Mouse (Mus musculus): ENCODE measurements around the gene St6galnac3.

Gene St6galnac3

GRCm38 (mm10) chr3:153513501-153514060 is 211.4 kb downstream of the St6galnac3 start:
- no peak for DNase-seq (ENCODE audit: low spot score in 2 of 2)

GRCm38 (mm10) chr3:153512545-153512944 is 212.4 kb downstream of the St6galnac3 start:
- DNase-seq (ENCODE audit: low spot score in 2 of 2), result no peak

- DNase-seq (ENCODE audit: low spot score in 2 of 2), result no peak
Observed at GRCm38 (mm10) chr3:153511151-153511580, 213.8 kb downstream of the St6galnac3 start.

GRCm38 (mm10) chr3:153510048-153510630 is 214.8 kb downstream of the St6galnac3 start:
- DNase-seq (ENCODE audit: low spot score in 2 of 2), result no peak

GRCm38 (mm10) chr3:153509643-153510042 is 215.3 kb downstream of the St6galnac3 start:
- no peak for DNase-seq (ENCODE audit: low spot score in 2 of 2)

GRCm38 (mm10) chr3:153509029-153509428 is 215.9 kb downstream of the St6galnac3 start:
- no peak for DNase-seq (ENCODE audit: low spot score in 2 of 2)

GRCm38 (mm10) chr3:153508592-153508991 is 216.4 kb downstream of the St6galnac3 start:
- no peak for DNase-seq (ENCODE audit: low spot score in 2 of 2)

GRCm38 (mm10) chr3:153507599-153507998 is 217.4 kb downstream of the St6galnac3 start:
- DNase-seq (ENCODE audit: low spot score in 2 of 2), result no peak

GRCm38 (mm10) chr3:153502488-153502887 is 222.5 kb downstream of the St6galnac3 start:
- no peak for DNase-seq (ENCODE audit: low spot score in 2 of 2)

- DNase-seq (ENCODE audit: low spot score in 2 of 2), result peak; percentile 46 to 71
Observed at GRCm38 (mm10) chr3:153501333-153501877, 223.6 kb downstream of the St6galnac3 start.

- DNase-seq (ENCODE audit: low spot score in 2 of 2), result no peak
Observed at GRCm38 (mm10) chr3:153492986-153493385, 232.0 kb downstream of the St6galnac3 start.

GRCm38 (mm10) chr3:153489718-153490117 is 235.3 kb downstream of the St6galnac3 start:
- no peak for DNase-seq (ENCODE audit: low spot score in 2 of 2)

GRCm38 (mm10) chr3:153488931-153489330 is 236.0 kb downstream of the St6galnac3 start:
- no peak for DNase-seq (ENCODE audit: low spot score in 2 of 2)

GRCm38 (mm10) chr3:153485176-153485575 is 239.8 kb downstream of the St6galnac3 start:
- DNase-seq (ENCODE audit: low spot score in 2 of 2), result no peak

GRCm38 (mm10) chr3:153484701-153485100 is 240.3 kb downstream of the St6galnac3 start:
- peak; percentile 46 to 78 for DNase-seq (ENCODE audit: low spot score in 2 of 2)

GRCm38 (mm10) chr3:153483691-153484090 is 241.3 kb downstream of the St6galnac3 start:
- no peak for DNase-seq (ENCODE audit: low spot score in 2 of 2)

GRCm38 (mm10) chr3:153482098-153482497 is 242.9 kb downstream of the St6galnac3 start:
- DNase-seq (ENCODE audit: low spot score in 2 of 2), result peak; percentile 45 to 51

GRCm38 (mm10) chr3:153481012-153481411 is 244.0 kb downstream of the St6galnac3 start:
- no peak for DNase-seq (ENCODE audit: low spot score in 2 of 2)

GRCm38 (mm10) chr3:153480636-153481006 is 244.4 kb downstream of the St6galnac3 start:
- DNase-seq (ENCODE audit: low spot score in 2 of 2), result no peak

GRCm38 (mm10) chr3:153480005-153480635 is 244.9 kb downstream of the St6galnac3 start:
- no peak for DNase-seq (ENCODE audit: low spot score in 2 of 2)

GRCm38 (mm10) chr3:153475919-153476318 is 249.1 kb downstream of the St6galnac3 start:
- no peak for DNase-seq (ENCODE audit: low spot score in 2 of 2)

GRCm38 (mm10) chr3:153475461-153475860 is 249.5 kb downstream of the St6galnac3 start:
- DNase-seq (ENCODE audit: low spot score in 2 of 2), result no peak

All from frontal cortex, postnatal 14 days (tissue).